8 mouse cellular contexts compared by ENCODE assay signal in genomic region chr9:106202819-106203636, GRCm38 (mm10). TPM values are rescaled to one million over a fixed set of nuclear protein-coding genes. Genes with fewer than 3 reads are reported as not detected.
DNase-seq lines count a peak whose midpoint lies in the region; ATAC-seq and TF ChIP-seq lines count a peak whose summit lies in the region.

Gene Twf2, plus strand, starts transcription at chr9:106203108.

- peaks cover 24% of the 10 kb centered on the region for H3K4me1 ChIP-seq in hindbrain, embryonic 14.5 days (replicated peaks; ENCODE audit: control insufficient read depth, insufficient read depth, low read length)

- DNase-seq in Patski (ENCODE audit: low read depth, low spot score): peak; percentile 34
- DNase-seq in cerebellum, postnatal 14 days: peak; percentile 92 to 97
- DNase-seq in frontal cortex, postnatal 25 days (ENCODE audit: low spot score in 2 of 2): peak; percentile 70 to 81
- peak; percentile 87 for DNase-seq in hindbrain, embryonic 14.5 days (ENCODE audit: low spot score)
- peak; percentile 90 to 92 for DNase-seq in layer of hippocampus, postnatal 36 days
- DNase-seq in lung, postnatal 36 days: peak; percentile 90
- DNase-seq in retina, postnatal 1 day: peak; percentile 96
- DNase-seq in urinary bladder, adult 18-20 months (ENCODE audit: low spot score in 2 of 2): peak; percentile 89 to 91

- H3K9ac ChIP-seq in hindbrain, embryonic 14.5 days: peak within 1 kb of the TSS; percentile 93

- H3K9me3 ChIP-seq in hindbrain, embryonic 14.5 days (ENCODE audit: control insufficient read depth, low read length): no peaks in the 10 kb centered on the region

- H3K27ac ChIP-seq in hindbrain, embryonic 14.5 days: peak within 1 kb of the TSS; percentile 76

- TF ChIP-seq CTCF in Patski (IDR thresholded peaks at IDR 0.05): no peak

- peak within 1 kb of the TSS; percentile 85 for H3K4me3 ChIP-seq in hindbrain, embryonic 14.5 days (replicated peaks; ENCODE audit: low read length)

- POLR2A ChIA-PET in Patski (lab: Charles Lee): no interaction called here

- no peaks in the 10 kb centered on the region; the same call in 1 of the 2 replicates for H3K36me3 ChIP-seq in hindbrain, embryonic 14.5 days (replicated peaks; ENCODE audit: control insufficient read depth, insufficient read depth)

- in situ Hi-C loops in Patski (cut with MboI; ENCODE audit: low pct_unique_long_range_greater_than_20kb): no loop called here

- CTCF ChIA-PET in Patski (lab: Charles Lee): interaction anchor here (1.4 to 3.9 kb wide), 2 partner anchors 10 to 31 kb away, joined by 4 to 16 read pairs; no protein-coding TSS in a partner anchor

- 2% methylated on average over 61 of the region's 61 CpGs for WGBS in hindbrain, embryonic 14.5 days

- no peaks in the 10 kb centered on the region for H3K27me3 ChIP-seq in Patski
- no peaks in the 10 kb centered on the region for H3K27me3 ChIP-seq in hindbrain, embryonic 14.5 days (ENCODE audit: control insufficient read depth, insufficient read depth, low read length)

- ATAC-seq in Patski: peak; percentile 72
- peak; percentile 88 for ATAC-seq in hindbrain, embryonic 14.5 days (ENCODE audit: low FRiP score)

- peak within 1 kb of the TSS; percentile 76 for H3K4me2 ChIP-seq in hindbrain, embryonic 14.5 days (replicated peaks)

RNA-seq across cellular contexts. Expression of gene Twf2, which starts in this region (rescaled TPM):
- polyA plus RNA-seq in Patski (2021): 30.7 TPM
- polyA plus RNA-seq in hindbrain, embryonic 14.5 days (2014; fragmentation: Nextera tagmentation; extraction: Ambion mirVana): 49.6 and 52.9 TPM in 2 replicates
- 10 to 100 TPM; 52.1 to 57.5 TPM for total RNA-seq in layer of hippocampus, postnatal 36 days (2021)

Comparison
In these comparisons a context has a peak if more than half of its experiments do, and no peak if none do; other contexts are left out.
1. Peak in every context shown above with its lines: DNase-seq, ATAC-seq, H3K4me3 ChIP-seq and H3K27ac ChIP-seq.
2. DNase-seq: peak in every context shown above with its lines; median percentile 96 in retina, postnatal 1 day; 94 in cerebellum, postnatal 14 days; 91 in layer of hippocampus, postnatal 36 days; 90 in lung, postnatal 36 days; 90 in urinary bladder, adult 18-20 months; 87 in hindbrain, embryonic 14.5 days; 76 in frontal cortex, postnatal 25 days; 34 in Patski.